ENCODE assay signal across 10 mouse cellular contexts in genomic region chr10:114949194-114949593, GRCm38 (mm10).
"Had no signal": no experiment of that assay in that cellular context is flagged by ENCODE, and none has a peak within 500 bp of the region (broad histone marks: within the 10 kb centered on the region; RNA-seq: fewer than 3 reads in every experiment).

No protein-coding gene starts in this region.

- H3K4me1 ChIP-seq: kidney, embryonic 15.5 days; limb, embryonic 13.5 days; liver, embryonic 15.5 days; neural tube, embryonic 12.5 days; stomach, embryonic 15.5 days had no signal

- H3K9ac ChIP-seq: kidney, embryonic 15.5 days; limb, embryonic 13.5 days; liver, embryonic 15.5 days; neural tube, embryonic 12.5 days; stomach, embryonic 15.5 days had no signal

- DNase-seq: kidney, postnatal 14 days; left cerebral cortex, postnatal 4 days; lung, adult 2 months; lung, postnatal 36 days; right cerebral cortex, postnatal 4 days had no signal

- H3K9me3 ChIP-seq: kidney, embryonic 15.5 days; limb, embryonic 13.5 days; liver, embryonic 15.5 days; neural tube, embryonic 12.5 days; stomach, embryonic 15.5 days had no signal

- H3K4me2 ChIP-seq: kidney, embryonic 15.5 days; limb, embryonic 13.5 days; liver, embryonic 15.5 days; neural tube, embryonic 12.5 days; stomach, embryonic 15.5 days had no signal

- H3K4me3 ChIP-seq: kidney, embryonic 15.5 days; limb, embryonic 13.5 days; liver, embryonic 15.5 days; neural tube, embryonic 12.5 days; stomach, embryonic 15.5 days had no signal

- H3K27me3 ChIP-seq: kidney, embryonic 15.5 days; limb, embryonic 13.5 days; liver, embryonic 15.5 days; neural tube, embryonic 12.5 days; stomach, embryonic 15.5 days had no signal

- H3K36me3 ChIP-seq: kidney, embryonic 15.5 days; limb, embryonic 13.5 days; liver, embryonic 15.5 days; neural tube, embryonic 12.5 days; stomach, embryonic 15.5 days had no signal

- H3K27ac ChIP-seq: kidney, embryonic 15.5 days; limb, embryonic 13.5 days; liver, embryonic 15.5 days; neural tube, embryonic 12.5 days; stomach, embryonic 15.5 days had no signal
